Mouse (Mus musculus) G1E (cell line): ENCODE results near the gene Npas3.

Source experiments
- CTCF ChIP-seq: IDR thresholded peaks from 2 replicates; pipeline ENCODE4 v1.5.1; 2012; ENCODE audit warnings: low read depth, low read length, inconsistent platforms, mixed read lengths
- GATA1 ChIP-seq: IDR thresholded peaks from 2 replicates; pipeline ENCODE4 v1.6.1; 2012; ENCODE audit warnings: borderline replicate concordance, low read length, inconsistent platforms, mixed read lengths
- GATA2 ChIP-seq: IDR thresholded peaks from 2 replicates; pipeline ENCODE4 v1.6.1; 2012; ENCODE audit warnings: low read depth, low read length, inconsistent platforms, borderline replicate concordance
- POLR2AphosphoS5 ChIP-seq: IDR thresholded peaks from 2 replicates; pipeline ENCODE4 v1.6.1; 2012; ENCODE audit warnings: low read depth, low read length, inconsistent platforms; ENCODE audit not compliant: insufficient replicate concordance
- TAL1 ChIP-seq: conservative IDR thresholded peaks from 2 replicates; pipeline ENCODE4 v1.6.1; 2012; ENCODE audit warnings: low read depth, low read length, inconsistent platforms, mixed read lengths

GRCm38 (mm10) chr12:53227356-53227755, 21.1 kb upstream of the Npas3 start:
- TF ChIP-seq CTCF (no peak), GATA2 (no peak), TAL1 (no peak), GATA1 (no peak), POLR2AphosphoS5 (no peak)
